Mouse (Mus musculus) natural killer cell, adult 2 months (primary cell): Measurements from ENCODE around the gene Elf1.

Experiments
- DNase-seq, 2 experiments: peaks; one replicate each; pipeline ENCODE4 v3.0.0; 2022; ENCODE audit warnings: low spot score in 2 of 2

The Elf1 gene

DNA sequence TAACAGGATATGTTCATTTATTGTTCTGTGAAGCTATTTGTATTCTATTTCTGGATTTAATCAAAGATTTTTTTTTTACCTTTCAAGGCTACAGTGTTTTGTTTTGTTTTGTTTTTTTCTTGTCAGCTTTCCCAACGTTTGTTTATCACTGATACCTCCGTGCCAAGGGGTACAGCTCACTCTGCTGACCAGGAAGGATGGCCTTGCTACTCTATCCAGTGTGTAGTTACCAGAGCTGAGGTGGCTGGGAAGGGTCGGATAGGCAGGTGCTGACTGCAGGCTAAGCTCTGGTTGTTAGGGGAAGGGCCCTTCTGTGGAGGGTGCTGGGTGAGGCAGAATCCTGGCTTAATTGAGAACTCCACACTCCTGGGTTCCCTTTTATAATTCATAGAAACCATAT lies 9.3 kb downstream of the Elf1 start:
- no peak for DNase-seq

GRCm38 (mm10) chr14:79494349-79494748 lies 13.4 kb downstream of the Elf1 start:
- no peak for DNase-seq

GRCm38 (mm10) chr14:79499326-79499725 lies 18.3 kb downstream of the Elf1 start:
- DNase-seq: no peak

- DNase-seq: no peak
Observed at GRCm38 (mm10) chr14:79500756-79501155, 19.8 kb downstream of the Elf1 start.

DNA sequence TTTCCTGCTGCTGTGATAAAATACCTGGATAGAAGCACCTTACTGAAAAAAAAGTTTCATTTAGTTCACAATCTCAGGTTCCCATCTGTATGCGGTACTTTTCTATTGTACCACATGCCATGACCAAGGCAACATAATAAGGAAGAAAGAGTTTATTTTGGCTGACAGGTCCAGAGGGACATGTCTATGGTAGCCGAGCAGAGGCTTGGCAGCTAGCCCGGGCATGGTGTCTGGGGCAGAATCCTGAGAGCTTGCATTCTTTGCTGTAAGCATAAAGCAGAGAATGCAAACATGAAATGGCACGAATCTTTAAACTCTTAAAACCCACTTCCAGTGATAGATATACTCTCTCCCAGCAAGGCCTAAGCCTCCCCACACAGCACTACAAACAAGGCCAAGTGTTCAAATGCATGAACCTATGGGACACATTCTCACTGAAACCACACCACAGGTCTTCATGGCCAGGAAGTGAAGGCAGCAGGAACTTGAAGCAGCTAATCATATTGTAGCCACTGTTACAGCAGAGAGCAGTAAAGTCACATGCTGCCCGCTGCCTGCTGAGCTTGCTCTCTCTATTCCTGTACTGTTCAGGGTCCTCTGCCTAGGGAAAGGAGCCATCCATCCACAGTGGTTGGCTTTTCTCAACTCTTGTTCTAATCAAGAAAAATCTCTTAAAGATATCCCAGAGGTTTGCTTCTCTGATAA lies 22.5 kb downstream of the Elf1 start:
- DNase-seq: no peak

- DNase-seq: no peak
Observed at GRCm38 (mm10) chr14:79504246-79505006, 23.4 kb downstream of the Elf1 start.

DNA sequence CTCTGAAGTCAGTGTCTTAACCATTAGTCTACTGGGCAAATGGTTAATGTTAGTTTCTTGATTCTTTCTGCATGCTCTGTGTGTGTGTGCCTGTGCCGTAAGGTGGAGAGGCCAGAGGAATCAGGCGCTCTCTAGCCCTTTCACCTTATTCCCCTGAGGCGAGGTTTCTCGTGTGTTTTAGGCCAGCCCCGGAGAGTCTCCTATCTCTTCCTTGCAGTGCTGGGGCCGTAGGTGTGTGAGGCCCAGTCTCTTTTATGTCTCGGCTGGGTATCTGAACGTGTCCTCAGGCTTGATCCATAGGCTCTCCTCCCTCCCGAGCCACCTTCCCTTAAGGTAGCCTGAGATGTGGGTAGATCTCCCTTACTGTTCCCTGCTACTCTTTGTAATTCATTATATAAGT lies 25.2 kb downstream of the Elf1 start:
- DNase-seq: no peak

DNA sequence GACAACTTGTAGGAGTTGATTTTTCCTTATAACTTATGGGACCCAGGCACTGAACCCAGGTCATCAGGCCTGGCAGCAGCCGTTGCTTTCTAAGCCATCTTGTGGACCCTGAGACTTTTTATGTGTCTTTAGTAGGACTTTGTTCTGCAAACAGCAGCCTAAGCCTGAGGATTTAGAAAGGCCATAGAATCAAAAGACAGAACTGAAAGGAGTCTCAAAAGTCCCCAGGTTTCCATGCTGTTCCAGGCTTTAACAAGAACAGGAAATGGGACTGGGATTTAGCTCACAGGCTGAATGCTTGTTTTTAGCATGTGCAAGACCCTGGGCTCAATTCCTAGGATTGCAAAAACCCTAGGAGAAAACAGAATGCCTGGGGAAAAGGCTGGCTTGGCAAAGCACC lies 26.9 kb downstream of the Elf1 start:
- DNase-seq: no peak

DNA sequence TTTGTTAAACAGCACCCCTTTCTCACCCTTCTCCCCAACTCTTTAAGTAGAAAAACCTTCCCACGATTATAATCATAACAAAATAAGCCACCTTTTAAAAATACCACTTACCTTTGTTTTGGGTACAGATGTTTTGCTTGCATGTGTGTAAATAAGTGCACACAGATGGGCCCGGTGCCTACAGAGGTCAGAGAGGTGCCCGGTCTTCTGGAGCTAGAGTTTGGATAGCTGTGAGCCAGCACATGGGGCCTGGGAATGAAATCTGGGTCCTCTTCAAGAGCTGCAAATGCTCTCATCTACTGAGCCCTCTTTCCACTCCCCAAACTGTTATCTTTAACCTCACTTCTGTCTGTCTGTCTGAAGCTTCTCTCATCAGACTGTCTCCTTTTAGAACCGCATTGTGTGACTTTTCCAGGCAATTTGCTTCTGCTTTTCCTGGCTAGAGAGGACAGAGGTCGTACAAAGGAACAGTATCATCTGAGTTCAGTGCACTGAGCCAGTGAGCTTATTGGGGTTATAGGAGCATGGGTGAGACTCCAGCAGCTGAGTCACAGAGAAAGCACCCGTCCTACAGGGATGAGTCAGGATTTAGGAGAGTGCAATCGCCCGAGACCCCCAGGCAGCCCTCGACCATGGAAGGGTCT lies 27.8 kb downstream of the Elf1 start:
- DNase-seq: no peak

DNA sequence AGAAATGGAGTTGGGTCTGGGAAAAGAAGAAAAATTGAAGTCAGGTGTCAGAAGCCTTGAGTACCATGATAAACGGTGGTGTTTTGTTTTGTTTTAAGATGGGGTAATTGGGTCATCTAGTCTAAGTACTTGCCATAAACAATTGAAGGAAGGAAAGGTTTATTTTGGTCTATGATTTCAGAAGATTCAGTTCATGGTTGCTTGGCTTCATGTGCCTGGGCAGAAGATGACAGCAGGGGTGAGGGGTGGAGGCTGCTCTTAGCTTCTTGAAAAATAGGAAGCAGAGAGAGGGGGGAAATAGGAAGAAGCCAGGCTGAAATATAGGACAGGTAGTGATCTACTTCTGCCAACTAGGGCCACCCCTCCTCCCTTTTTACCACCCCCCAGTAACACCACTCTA lies 30.5 kb downstream of the Elf1 start:
- DNase-seq: no peak

- no peak for DNase-seq
Observed at GRCm38 (mm10) chr14:79513951-79514350, 33.0 kb downstream of the Elf1 start.

- DNase-seq: no peak
Observed at GRCm38 (mm10) chr14:79515100-79515499, 34.1 kb downstream of the Elf1 start.

DNA sequence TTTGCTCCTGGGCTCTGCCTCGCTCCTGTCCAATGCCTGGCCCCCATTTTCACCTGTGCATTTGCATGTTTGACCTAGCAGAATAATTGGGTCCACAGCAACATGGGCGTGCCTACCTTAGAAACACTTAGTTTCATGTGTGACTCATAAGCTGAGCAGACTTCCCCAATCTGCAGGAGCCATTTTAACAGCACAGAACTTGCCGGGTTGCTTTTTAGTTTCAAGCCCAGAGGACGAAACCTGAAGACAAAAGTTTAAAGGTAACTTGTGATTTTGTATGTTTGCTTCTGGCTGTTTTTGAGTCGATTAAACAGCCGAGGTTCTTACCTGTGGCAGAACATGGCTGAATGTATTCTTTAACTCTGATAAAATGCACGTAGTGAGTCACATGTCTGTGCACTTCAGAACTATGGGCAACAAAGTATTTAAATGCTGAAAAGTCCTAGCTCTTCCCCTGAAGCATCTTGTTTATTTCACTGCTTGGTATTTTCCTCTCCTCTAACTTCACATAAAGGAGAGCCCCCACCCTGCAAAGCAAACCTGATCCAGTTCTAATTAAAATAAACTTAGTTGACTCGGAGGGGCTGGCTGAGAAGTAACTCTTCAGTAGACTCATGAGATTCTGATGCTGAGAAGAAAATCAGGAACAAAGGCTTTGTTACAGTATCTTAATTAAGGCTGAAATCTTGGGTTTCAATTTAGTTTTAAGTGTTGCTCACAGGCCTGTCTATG lies 34.7 kb downstream of the Elf1 start:
- DNase-seq: peak; percentile 79 to 85

GRCm38 (mm10) chr14:79516243-79516610 lies 35.2 kb downstream of the Elf1 start:
- no peak for DNase-seq

- DNase-seq: no peak
Observed at GRCm38 (mm10) chr14:79516751-79517150, 35.8 kb downstream of the Elf1 start.

- DNase-seq: no peak
Observed at GRCm38 (mm10) chr14:79517185-79517740, 36.3 kb downstream of the Elf1 start.

DNA sequence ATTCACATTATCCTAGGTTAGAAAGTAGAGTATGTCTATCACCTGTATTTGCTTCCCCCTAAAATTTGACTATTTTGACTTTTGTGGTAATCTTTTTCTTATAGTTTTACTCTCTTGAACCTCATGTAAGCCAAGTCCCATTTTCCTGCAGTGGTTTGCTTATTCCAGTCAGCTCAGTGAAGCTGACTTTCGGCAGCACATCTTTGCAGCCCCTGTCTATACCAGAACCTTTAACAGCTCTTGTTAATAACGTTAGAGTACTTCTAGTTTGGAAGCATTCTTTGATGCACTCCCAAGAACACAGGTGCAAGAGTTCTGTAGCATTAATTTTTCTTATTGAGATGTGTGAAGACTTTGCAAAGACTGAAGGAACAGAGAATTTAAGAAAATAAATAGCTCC lies 37.1 kb downstream of the Elf1 start:
- DNase-seq: no peak

DNA sequence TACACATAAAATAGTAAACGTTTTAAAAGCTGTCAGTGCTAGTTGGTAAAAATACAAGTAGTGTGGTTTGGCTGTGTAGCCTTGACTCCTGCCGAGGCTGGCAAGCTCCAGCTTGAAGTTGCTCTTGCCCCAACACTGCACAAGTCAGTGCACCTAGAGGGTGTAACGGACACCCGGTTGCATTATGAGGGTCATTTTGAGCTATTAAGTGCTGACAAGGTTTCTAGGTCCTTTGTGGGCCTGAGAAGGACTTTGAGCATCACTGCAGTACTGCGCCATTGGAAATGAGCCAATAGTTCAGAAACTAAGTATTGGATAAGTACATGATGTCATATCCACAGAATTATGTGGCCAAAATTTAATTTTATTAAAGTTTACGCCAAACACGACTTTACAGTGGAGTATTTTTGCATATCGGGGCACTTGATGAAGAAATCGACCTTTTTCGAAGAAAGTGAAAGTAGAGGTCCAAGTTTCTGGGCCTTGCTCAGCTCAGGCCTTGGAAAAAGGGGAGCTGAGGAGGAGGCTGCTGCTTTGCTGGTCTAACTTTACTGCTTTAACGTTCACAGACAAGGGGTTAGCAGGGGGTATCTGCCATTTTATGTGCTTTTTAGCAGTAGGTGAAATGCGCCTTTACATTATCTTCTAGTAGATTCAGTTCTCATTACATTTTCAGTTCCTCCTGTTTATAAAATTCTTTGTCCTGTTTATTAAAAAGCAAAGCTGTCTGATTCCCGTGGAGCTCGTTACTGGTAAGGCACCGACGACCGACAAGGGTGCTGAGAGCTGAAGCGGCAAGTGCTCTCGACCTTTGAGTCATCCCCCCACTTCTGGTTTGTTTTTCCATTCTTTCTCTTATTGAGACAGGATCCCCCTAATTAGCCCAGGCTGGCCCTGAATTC lies 38.0 kb downstream of the Elf1 start:
- no peak for DNase-seq

GRCm38 (mm10) chr14:79519663-79519975 lies 38.6 kb downstream of the Elf1 start:
- DNase-seq: no peak

DNA sequence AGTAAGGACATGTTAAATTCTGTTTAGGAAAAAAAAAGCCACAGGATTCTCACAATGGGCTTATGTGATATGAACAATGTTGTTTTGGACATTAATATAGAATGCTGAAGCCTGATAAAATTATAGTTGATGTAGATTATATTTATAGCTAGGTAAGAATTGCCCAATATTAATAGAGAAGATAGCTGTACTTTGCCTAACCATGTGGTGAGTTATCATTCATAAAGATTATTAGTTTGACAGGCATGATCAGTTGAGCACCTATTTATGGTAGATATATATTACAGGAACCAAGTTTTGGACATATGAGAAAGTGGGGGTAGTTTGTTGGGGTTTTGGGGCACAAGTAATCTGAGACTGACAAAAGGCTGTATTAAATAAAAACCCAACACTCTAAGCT lies 39.6 kb downstream of the Elf1 start:
- DNase-seq: no peak

- DNase-seq: no peak
Observed at GRCm38 (mm10) chr14:79521056-79521455, 40.1 kb downstream of the Elf1 start.
